Mouse (Mus musculus) CH12.LX (cell line): Measurements from ENCODE around the gene Scamp2. TPM values are rescaled to one million over a fixed set of nuclear protein-coding genes. Genes with fewer than 3 reads are reported as not detected.

Experiments
- DNase-seq: peaks from one replicate; pipeline ENCODE4 v3.0.0-alpha.2; 2013; ENCODE audit errors: extremely low read depth
- H3K27ac ChIP-seq: 2 replicates; pipeline ENCODE4 v1.5.1; 2012; ENCODE audit warnings: low read depth, mild to moderate bottlenecking, control low read depth, moderate library complexity; ENCODE audit not compliant: insufficient read depth
- H3K27me3 ChIP-seq: replicated peaks from 2 replicates; pipeline ENCODE3; 2012; ENCODE audit warnings: inconsistent platforms
- H3K36me3 ChIP-seq, 2 experiments: replicated peaks in 1 of 2; 2 replicates each; pipeline versions ENCODE3 to v1.6.1; 2012; ENCODE audit warnings: inconsistent platforms in 1 of 2, low read length in 1 of 2, mild to moderate bottlenecking in 1 of 2, mixed read lengths in 1 of 2, moderate library complexity in 1 of 2; ENCODE audit not compliant: control insufficient read depth in 1 of 2, insufficient read depth in 1 of 2
- H3K4me1 ChIP-seq, 2 experiments: 2 replicates each; pipeline ENCODE4 v1.6.1; 2012; ENCODE audit warnings: inconsistent platforms in 1 of 2, moderate library complexity in 1 of 2; ENCODE audit not compliant: insufficient read depth in 2 of 2, control insufficient read depth in 1 of 2
- H3K4me2 ChIP-seq: 2 replicates; pipeline ENCODE4 v1.6.1; 2012; ENCODE audit warnings: low read depth, mild to moderate bottlenecking, control low read depth; ENCODE audit not compliant: poor library complexity, insufficient read depth, severe bottlenecking
- H3K4me3 ChIP-seq, 3 experiments: fragments of 150-350 bp in 1 of 3; sonication (generic) in 1 of 3; replicated peaks in 1 of 3; 2 replicates each; pipeline versions ENCODE3 to v1.5.1; 2011 to 2012; ENCODE audit warnings: low read depth in 2 of 3, low read length in 2 of 3, mild to moderate bottlenecking in 2 of 3, moderate library complexity in 2 of 3, control low read depth in 1 of 3, improper control_type of control experiment in 1 of 3, inconsistent platforms in 1 of 3, mixed read lengths in 1 of 3; ENCODE audit not compliant: poor library complexity in 1 of 3
- H3K79me2 ChIP-seq: replicated peaks from 2 replicates; pipeline ENCODE4 v1.6.1; 2012; ENCODE audit warnings: mild to moderate bottlenecking, moderate library complexity; ENCODE audit not compliant: control insufficient read depth, poor library complexity, insufficient read depth, severe bottlenecking; ENCODE audit errors: extremely low read depth
- H3K9ac ChIP-seq: 2 replicates; pipeline ENCODE4 v1.6.1; 2012; ENCODE audit warnings: low read depth, mild to moderate bottlenecking, control low read depth, moderate library complexity; ENCODE audit not compliant: insufficient read depth
- H3K9me3 ChIP-seq: replicated peaks from 2 replicates; pipeline ENCODE3; 2012; ENCODE audit warnings: low read length, inconsistent platforms, mixed read lengths
- BHLHE40 ChIP-seq: IDR thresholded peaks from 2 replicates; pipeline ENCODE4 v1.6.1; 2011; ENCODE audit warnings: mild to moderate bottlenecking, low read depth, low read length, improper control_type of control experiment
- CHD2 ChIP-seq: IDR thresholded peaks from 2 replicates; pipeline ENCODE4 v1.6.1; 2011; ENCODE audit warnings: low read length, improper control_type of control experiment
- CTCF ChIP-seq, 2 experiments: IDR thresholded peaks in 1 of 2; conservative IDR thresholded peaks in 1 of 2; 2 replicates each; pipeline ENCODE4 v1.5.1; 2011 to 2012; ENCODE audit warnings: low read depth in 2 of 2, low read length in 2 of 2, improper control_type of control experiment in 1 of 2, inconsistent platforms in 1 of 2, mild to moderate bottlenecking in 1 of 2, moderate library complexity in 1 of 2
- E2F4 ChIP-seq: IDR thresholded peaks from 2 replicates; pipeline ENCODE4 v1.6.1; 2011; ENCODE audit warnings: low read depth, low read length, improper control_type of control experiment; ENCODE audit not compliant: insufficient replicate concordance
- ELF1 ChIP-seq: IDR thresholded peaks from 2 replicates; pipeline ENCODE4 v1.6.1; 2014; ENCODE audit warnings: low read depth, mild to moderate bottlenecking, inconsistent platforms, low read length, improper control_type of control experiment
- ETS1 ChIP-seq: conservative IDR thresholded peaks from 2 replicates; pipeline ENCODE4 v1.6.1; 2012; ENCODE audit warnings: low read depth, mild to moderate bottlenecking, inconsistent platforms, low read length, improper control_type of control experiment, moderate library complexity
- GABPA ChIP-seq: IDR thresholded peaks from 2 replicates; pipeline ENCODE4 v1.6.1; 2012; ENCODE audit warnings: low read depth, low read length, improper control_type of control experiment, inconsistent platforms; ENCODE audit not compliant: insufficient replicate concordance
- JUND ChIP-seq: conservative IDR thresholded peaks from 2 replicates; pipeline ENCODE4 v1.6.1; 2011; ENCODE audit warnings: low read depth, low read length, improper control_type of control experiment
- MAX ChIP-seq: IDR thresholded peaks from 2 replicates; pipeline ENCODE4 v1.6.1; 2011; ENCODE audit warnings: low read length, improper control_type of control experiment
- MAZ ChIP-seq: IDR thresholded peaks from 2 replicates; pipeline ENCODE4 v1.6.1; 2012; ENCODE audit warnings: low read depth, mild to moderate bottlenecking, inconsistent platforms, low read length, improper control_type of control experiment, moderate library complexity
- MEF2A ChIP-seq: IDR thresholded peaks from 2 replicates; pipeline ENCODE4 v1.6.1; 2014; ENCODE audit warnings: low read depth, mild to moderate bottlenecking, inconsistent platforms, low read length, improper control_type of control experiment, borderline replicate concordance
- MXI1 ChIP-seq: IDR thresholded peaks from 2 replicates; pipeline ENCODE4 v1.6.1; 2011; ENCODE audit warnings: mild to moderate bottlenecking, low read depth, low read length, improper control_type of control experiment
- MYC ChIP-seq: IDR thresholded peaks from 2 replicates; pipeline ENCODE4 v1.6.1; 2011; ENCODE audit warnings: low read depth, mild to moderate bottlenecking, improper control_type of control experiment, low read length
- NELFE ChIP-seq: IDR thresholded peaks from 2 replicates; pipeline ENCODE4 v1.6.1; 2011; ENCODE audit warnings: low read depth, low read length, improper control_type of control experiment
- NRF1 ChIP-seq: IDR thresholded peaks from 2 replicates; pipeline ENCODE4 v1.6.1; 2014; ENCODE audit warnings: low read depth, mild to moderate bottlenecking, inconsistent platforms, low read length, improper control_type of control experiment, moderate library complexity
- PAX5 ChIP-seq: IDR thresholded peaks from 2 replicates; pipeline ENCODE4 v1.6.1; 2012; ENCODE audit warnings: low read length, inconsistent platforms, mixed read lengths
- POLR2A ChIP-seq: IDR thresholded peaks from 2 replicates; pipeline ENCODE4 v1.6.1; 2011; ENCODE audit warnings: low read depth, mild to moderate bottlenecking, improper control_type of control experiment, low read length
- SIN3A ChIP-seq: IDR thresholded peaks from 2 replicates; pipeline ENCODE4 v1.6.1; 2012; ENCODE audit warnings: low read length, improper control_type of control experiment, inconsistent platforms
- SMC3 ChIP-seq: IDR thresholded peaks from 2 replicates; pipeline ENCODE4 v1.6.1; 2011; ENCODE audit warnings: low read depth, low read length, improper control_type of control experiment
- TBP ChIP-seq: conservative IDR thresholded peaks from 2 replicates; pipeline ENCODE4 v1.6.1; 2011; ENCODE audit warnings: low read depth, low read length, improper control_type of control experiment
- TCF12 ChIP-seq: IDR thresholded peaks from 2 replicates; pipeline ENCODE4 v1.6.1; 2014; ENCODE audit warnings: low read depth, mild to moderate bottlenecking, inconsistent platforms, low read length, improper control_type of control experiment
- USF1 ChIP-seq: IDR thresholded peaks from 2 replicates; pipeline ENCODE4 v1.6.1; 2014; ENCODE audit warnings: low read depth, mild to moderate bottlenecking, inconsistent platforms, low read length, improper control_type of control experiment
- USF2 ChIP-seq: conservative IDR thresholded peaks from 2 replicates; pipeline ENCODE4 v1.6.1; 2011; ENCODE audit warnings: low read depth, low read length, improper control_type of control experiment
- ZC3H11A ChIP-seq: IDR thresholded peaks from 2 replicates; pipeline ENCODE4 v1.6.1; 2012; ENCODE audit warnings: low read depth, mild to moderate bottlenecking, inconsistent platforms, low read length, improper control_type of control experiment
- ZKSCAN1 ChIP-seq: IDR thresholded peaks from 2 replicates; pipeline ENCODE4 v1.6.1; 2012; ENCODE audit warnings: low read depth, inconsistent platforms, low read length, improper control_type of control experiment, borderline replicate concordance
- ZNF384 ChIP-seq: IDR thresholded peaks from 2 replicates; pipeline ENCODE4 v1.6.1; 2012; ENCODE audit warnings: low read depth, low read length, improper control_type of control experiment, inconsistent platforms
- dilution Hi-C: fragments of 300-500 bp; cut with MboI; formaldehyde crosslinking; loops from 2 replicates; pipeline ENCODE4 v1.14.3; 2020; ENCODE audit warnings: low sequenced_read_pairs; ENCODE audit not compliant: extremely low pct_unique_long_range_greater_than_20kb, extremely low pct_ligation_motif_present
- in situ Hi-C: fragments of 300-500 bp; cut with MboI; formaldehyde crosslinking; loops from 3 replicates; pipeline ENCODE4 v1.14.3; 2019; ENCODE audit warnings: low sequenced_read_pairs, low pct_ligation_motif_present, low pct_unique_long_range_greater_than_20kb, mixed read lengths
- polyA plus RNA-seq: library from polyadenylated mRNA; unstranded; fragments of >175 nt; gene quantifications from 2 replicates; pipeline ENCODE4 v1.2.1, GENCODE M21; 2012; ENCODE audit warnings: low read depth; ENCODE audit not compliant: insufficient read length
- total RNA-seq, 2 experiments: library from RNA; depleted of rRNA; stranded (reverse); fragments of 300-350 nt in 1 of 2; fragments of >200 nt in 1 of 2; gene quantifications; 2 replicates each; pipeline ENCODE4 v1.2.3; 2012 to 2014

The Scamp2 gene
- total and polyA plus RNA-seq, 3 experiments: 46.4 to 91.6 (median 52.2) TPM

DNA sequence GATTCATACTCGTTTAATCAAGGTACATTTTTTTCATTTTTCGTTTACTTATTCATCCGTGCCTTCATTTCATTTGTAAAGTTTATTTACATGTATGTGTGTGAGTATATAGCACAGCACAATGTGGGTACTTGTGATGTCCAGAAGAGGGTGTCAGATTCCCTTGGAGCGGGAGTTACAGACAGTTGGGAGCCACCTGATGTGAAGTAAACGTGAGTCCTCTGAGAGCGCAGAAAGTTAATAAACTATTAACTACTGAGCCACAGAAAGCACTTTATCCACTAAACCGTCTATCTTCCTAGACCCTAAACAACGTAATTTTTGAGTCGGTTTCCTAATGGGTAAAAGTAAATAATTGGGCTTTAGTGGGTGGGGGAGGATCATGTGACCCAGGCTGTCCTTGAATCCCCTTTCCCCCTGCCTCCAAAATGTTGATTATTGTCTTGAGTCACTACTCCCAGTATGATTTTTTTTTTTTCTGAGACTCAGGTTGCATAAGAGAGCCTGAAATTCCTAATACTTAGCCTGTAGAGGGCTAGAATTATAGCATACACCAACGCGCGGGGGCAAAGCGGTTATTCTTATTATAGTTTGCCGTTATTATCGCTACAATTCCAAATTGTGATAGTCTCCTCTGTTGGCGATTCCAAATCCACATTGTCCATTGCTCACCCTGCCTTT is 40.2 kb upstream of the Scamp2 start:
- H3K36me3 ChIP-seq: peaks cover 0 to 7% of the 10 kb centered on the region in 2 experiments
- H3K27ac ChIP-seq: no peak overlapping the region

DNA sequence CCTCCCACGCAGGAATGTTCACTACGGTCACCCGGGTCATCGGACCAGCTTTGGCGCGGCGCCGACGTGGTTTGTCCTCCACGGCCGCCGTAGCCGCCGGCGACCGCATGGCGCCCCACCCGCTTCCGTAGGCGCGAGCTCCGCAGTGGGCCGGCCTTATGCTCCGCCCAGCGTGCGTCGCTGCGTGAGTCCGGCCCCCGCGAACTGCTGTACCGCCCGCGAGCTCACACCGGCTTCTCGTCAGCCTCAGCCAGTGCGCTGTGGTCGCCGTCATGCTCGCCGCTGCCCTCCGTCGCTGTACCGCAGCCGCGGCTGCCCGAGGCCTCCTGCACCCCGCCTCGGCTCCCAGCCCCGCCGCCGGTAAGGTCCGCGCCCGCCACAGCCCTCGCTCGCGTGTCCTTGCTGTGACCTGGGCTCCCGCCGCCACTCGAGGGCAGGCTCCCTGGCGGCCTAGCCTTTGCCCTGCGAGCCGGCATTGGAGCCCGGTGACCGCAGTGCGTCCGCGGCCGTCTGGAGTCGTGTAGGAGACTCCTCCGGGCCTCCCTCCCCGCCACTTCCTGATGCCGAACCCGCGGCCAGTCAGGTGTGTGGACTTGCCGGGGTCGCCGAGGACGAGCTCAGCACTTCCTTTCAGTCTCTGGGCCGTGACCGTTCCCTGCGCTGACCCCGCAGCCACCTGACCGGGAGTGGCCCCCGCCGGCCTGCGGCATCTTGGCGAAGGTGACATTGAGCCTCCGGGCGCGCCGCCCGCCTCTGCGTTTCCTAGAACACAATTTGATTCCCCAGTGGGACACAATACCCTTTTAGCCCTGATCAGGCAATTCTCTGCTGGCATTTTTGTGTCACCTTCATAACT is 39.5 kb upstream of the Scamp2 start, which contains the start of gene Cox5a:
Gene Cox5a (plus strand): TSS at position 219 of the 856 bp plus-strand sequence.
- Histone ChIP-seq H3K4me2 (peak within 1 kb of the TSS; percentile 97), H3K9me3 (no peaks in the 10 kb centered on the region), H3K27ac (peak within 1 kb of the TSS; percentile 89), H3K4me3 (peak within 1 kb of the TSS; percentile 88 to 99 (median 89)), H3K9ac (peak within 1 kb of the TSS; percentile 90), H3K36me3 (peaks cover 0 to 7% of the 10 kb centered on the region in 2 experiments), H3K27me3 (no peaks in the 10 kb centered on the region), H3K79me2 (peaks cover 46% of the 10 kb centered on the region), H3K4me1 (peaks cover 0 to 43% of the 10 kb centered on the region in 2 experiments; a peak in 2 of 4 replicates)
- in situ Hi-C loops (loop anchor here (5.0 kb wide), 1 partner anchor 131 kb away; the partner anchor contains the start of gene Csk), dilution Hi-C loops (no loop called here)
- DNase-seq: peak; percentile 88
- TF ChIP-seq ZKSCAN1 (no peak), GABPA (no peak), PAX5 (no peak), MAX (peak; percentile 96), ETS1 (no peak), MYC (peak; percentile 96), MXI1 (peak; percentile 92), NELFE (peak; percentile 91), CHD2 (no peak), CTCF (conservative IDR thresholded peaks at IDR 0.05 in 1 of 2, IDR thresholded peaks at IDR 0.05 in 1 of 2; ENCODE audit: low read depth in 2 of 2, low read length in 2 of 2) (no peak), E2F4 (peak; percentile 72; the same call in 1 of the 2 replicates), USF1 (no peak; the same call in 1 of the 2 replicates), MAZ (no peak; the same call in 1 of the 2 replicates), SMC3 (no peak), USF2 (no peak), SIN3A (peak; percentile 88), JUND (no peak), TBP (peak; percentile 73; the same call in 1 of the 2 replicates), NRF1 (peak; percentile 62), POLR2A (peak; percentile 95), ZNF384 (no peak), TCF12 (peak; percentile 92), BHLHE40 (peak; percentile 20; the same call in 1 of the 2 replicates), MEF2A (peak; percentile 44; the same call in 1 of the 2 replicates), ZC3H11A (no peak), ELF1 (peak; percentile 92)

More for the DNA sequence above, 40.2 kb upstream of the Scamp2 start:
- Histone ChIP-seq H3K79me2 (peaks cover 38% of the 10 kb centered on the region), H3K9me3 (no peaks in the 10 kb centered on the region), H3K4me1 (peaks cover 0 to 36% of the 10 kb centered on the region in 2 experiments; a peak in 2 of 4 replicates), H3K4me3 (peak overlapping the region; percentile 88 to 99 (median 89)), H3K4me2 (peak overlapping the region; percentile 54; the same call in 1 of the 2 replicates), H3K9ac (peak overlapping the region; percentile 54), H3K27me3 (no peaks in the 10 kb centered on the region)
- in situ Hi-C loops (loop anchor here (5.0 kb wide), 1 partner anchor 132 kb away; the partner anchor contains the start of gene Csk), dilution Hi-C loops (no loop called here)
- DNase-seq: no peak
- TF ChIP-seq ZNF384 (peak; percentile 22; the same call in 1 of the 2 replicates), ETS1 (no peak), MXI1 (no peak), SIN3A (no peak), USF1 (peak; percentile 36), USF2 (peak; percentile 48), GABPA (no peak), CTCF (conservative IDR thresholded peaks at IDR 0.05 in 1 of 2, IDR thresholded peaks at IDR 0.05 in 1 of 2; ENCODE audit: low read depth in 2 of 2, low read length in 2 of 2) (0 out of 4 replicates have a peak, but pooled peaks of 1 of the 2 experiments have one; percentile 5)
